Mouse (Mus musculus): Measurements from ENCODE around the gene Bcam. TPM values are rescaled to one million over a fixed set of nuclear protein-coding genes. Genes with fewer than 3 reads are reported as not detected.

Gene Bcam
- total and polyA plus RNA-seq, 3 experiments: 2.6 to 8.1 TPM; not detected in 1

GRCm38 (mm10) chr7:19712414-19712813 is 58.4 kb downstream of the Bcam start:
- DNase-seq (ENCODE audit: low read depth, low spot score): peak; percentile 51
- H3K79me2 ChIP-seq (ENCODE audit: control insufficient read depth, insufficient read depth, low read length, poor library complexity): peaks cover 20% of the 10 kb centered on the region
- H3K9ac ChIP-seq (ENCODE audit: control insufficient read depth, low read depth, low read length, poor library complexity, severe bottlenecking): no peak overlapping the region
- no peaks in the 10 kb centered on the region for H3K9me3 ChIP-seq (replicated peaks; ENCODE audit: insufficient read depth, low read length)
- H3K36me3 ChIP-seq (ENCODE audit: control insufficient read depth in 1 of 2, insufficient read depth in 2 of 2, low read length in 2 of 2): peaks cover 9 to 14% of the 10 kb centered on the region in 2 experiments
- peaks cover 0 to 18% of the 10 kb centered on the region in 2 experiments; a peak in 2 of 4 replicates for H3K4me1 ChIP-seq (ENCODE audit: control insufficient read depth in 1 of 2, insufficient read depth in 2 of 2, low read length in 2 of 2)
- H3K4me3 ChIP-seq (ENCODE audit: control insufficient read depth in 1 of 2, insufficient read depth in 1 of 2, low read depth in 2 of 2, low read length in 2 of 2): no peak overlapping the region
- H3K27ac ChIP-seq (ENCODE audit: control insufficient read depth, low read depth, low read length): no peak overlapping the region
- no peak for TF ChIP-seq CHD2 (IDR thresholded peaks at IDR 0.05; ENCODE audit: low read length)
- no peak for TF ChIP-seq POLR2A (IDR thresholded peaks at IDR 0.05; ENCODE audit: control insufficient read depth in 1 of 2, insufficient read depth in 1 of 2, low read depth in 1 of 2, low read length in 2 of 2, poor library complexity in 1 of 2)
- no peak for TF ChIP-seq CHD1 (IDR thresholded peaks at IDR 0.05; ENCODE audit: low read depth, low read length)
- no peak for TF ChIP-seq MAX (IDR thresholded peaks at IDR 0.05; ENCODE audit: low read length)
- no peak; the same call in none of the 2 replicates for TF ChIP-seq RAD21 (IDR thresholded peaks at IDR 0.05; ENCODE audit: low read depth, low read length)
- TF ChIP-seq ZMIZ1 (IDR thresholded peaks at IDR 0.05; ENCODE audit: low read depth, low read length): no peak
- TF ChIP-seq EP300 (IDR thresholded peaks at IDR 0.05; ENCODE audit: low read depth in 1 of 2, low read length in 2 of 2): no peak
- TF ChIP-seq SIN3A (IDR thresholded peaks at IDR 0.05; ENCODE audit: low read length): no peak
- TF ChIP-seq CTCF (IDR thresholded peaks at IDR 0.05 in 2 of 3, conservative IDR thresholded peaks at IDR 0.05 in 1 of 3; ENCODE audit: control insufficient read depth in 1 of 3, insufficient read depth in 1 of 3, low read depth in 2 of 3, low read length in 3 of 3, poor library complexity in 1 of 3, severe bottlenecking in 1 of 3): peak; percentile 19 to 62 (median 42); a peak in 4 of 6 replicates
- TF ChIP-seq UBTF (IDR thresholded peaks at IDR 0.05; ENCODE audit: borderline replicate concordance, insufficient read depth, low read depth, low read length): no peak
- no peak for TF ChIP-seq GABPA (IDR thresholded peaks at IDR 0.05; ENCODE audit: low read depth, low read length)
- no peak for TF ChIP-seq MAFK (IDR thresholded peaks at IDR 0.05; ENCODE audit: borderline replicate concordance, low read depth, low read length)
- no peak for TF ChIP-seq NELFE (IDR thresholded peaks at IDR 0.05; ENCODE audit: low read depth, low read length)
- TF ChIP-seq ZNF384 (IDR thresholded peaks at IDR 0.05; ENCODE audit: low read depth, low read length): no peak
- TF ChIP-seq TCF12 (IDR thresholded peaks at IDR 0.05; ENCODE audit: low read depth, low read length): no peak
- TF ChIP-seq SMC3 (IDR thresholded peaks at IDR 0.05; ENCODE audit: low read depth, low read length): peak; percentile 60
- no peak for TF ChIP-seq MYC (IDR thresholded peaks at IDR 0.05; ENCODE audit: low read depth, low read length)
- no peak for TF ChIP-seq USF2 (IDR thresholded peaks at IDR 0.05; ENCODE audit: borderline replicate concordance in 1 of 2, insufficient read depth in 1 of 2, low read depth in 1 of 2, low read length in 2 of 2)
- no peak for TF ChIP-seq E2F4 (IDR thresholded peaks at IDR 0.05; ENCODE audit: borderline replicate concordance, low read depth, low read length)
- TF ChIP-seq MAZ (IDR thresholded peaks at IDR 0.05; ENCODE audit: low read depth, low read length): no peak
- TF ChIP-seq BHLHE40 (IDR thresholded peaks at IDR 0.05; ENCODE audit: borderline replicate concordance, low read depth, low read length): no peak
- no peak for TF ChIP-seq USF1 (IDR thresholded peaks at IDR 0.05; ENCODE audit: low read depth, low read length)
- peak; percentile 16; the same call in 1 of the 2 replicates for TF ChIP-seq ZC3H11A (IDR thresholded peaks at IDR 0.05; ENCODE audit: low read depth, low read length)
- no peak for TF ChIP-seq NRF1 (IDR thresholded peaks at IDR 0.05; ENCODE audit: insufficient read depth, low read depth, low read length, poor library complexity, severe bottlenecking)
- no peak for TF ChIP-seq TAL1 (IDR thresholded peaks at IDR 0.05; ENCODE audit: low read length)
- TF ChIP-seq TBP (IDR thresholded peaks at IDR 0.05; ENCODE audit: low read depth, low read length): no peak
- H3K27me3 ChIP-seq (ENCODE audit: control insufficient read depth in 1 of 2, insufficient read depth in 2 of 2, low read length in 2 of 2): no peaks in the 10 kb centered on the region
